Mouse (Mus musculus): ENCODE results near the gene Ypel4. TPM values are rescaled to one million over a fixed set of nuclear protein-coding genes. Genes with fewer than 3 reads are reported as not detected.

Ypel4 gene
- polyA plus RNA-seq, 1 experiment from 2014 or later, result 7.4 TPM

GRCm38 (mm10) chr2:84741841-84742450, 8.1 kb downstream of the Ypel4 start:
- Histone ChIP-seq H3K9me3 (ENCODE audit: control insufficient read depth, low read length) (no peaks in the 10 kb centered on the region), H3K27me3 (ENCODE audit: control insufficient read depth, insufficient read depth, low read length) (no peaks in the 10 kb centered on the region), H3K27ac (replicated peaks; ENCODE audit: low read depth, low read length) (peak overlapping the region; percentile 98), H3K4me3 (ENCODE audit: low read depth, low read length) (peak overlapping the region; percentile 88), H3K36me3 (ENCODE audit: control insufficient read depth, insufficient read depth, low read length) (no peaks in the 10 kb centered on the region; the same call in 1 of the 2 replicates), H3K4me1 (ENCODE audit: control insufficient read depth, insufficient read depth, low read length) (peaks cover 39% of the 10 kb centered on the region), H3K4me2 (ENCODE audit: low read depth, severe bottlenecking) (peak overlapping the region; percentile 86), H3K9ac (ENCODE audit: low read length) (peak overlapping the region; percentile 61)
- 2% methylated on average over 5 of the region's 5 CpGs for WGBS
- no peak for ATAC-seq (ENCODE audit: insufficient number of reproducible peaks, low FRiP score, low TSS enrichment, low read depth)
- no peak for DNase-seq (ENCODE audit: low spot score)

DNA sequence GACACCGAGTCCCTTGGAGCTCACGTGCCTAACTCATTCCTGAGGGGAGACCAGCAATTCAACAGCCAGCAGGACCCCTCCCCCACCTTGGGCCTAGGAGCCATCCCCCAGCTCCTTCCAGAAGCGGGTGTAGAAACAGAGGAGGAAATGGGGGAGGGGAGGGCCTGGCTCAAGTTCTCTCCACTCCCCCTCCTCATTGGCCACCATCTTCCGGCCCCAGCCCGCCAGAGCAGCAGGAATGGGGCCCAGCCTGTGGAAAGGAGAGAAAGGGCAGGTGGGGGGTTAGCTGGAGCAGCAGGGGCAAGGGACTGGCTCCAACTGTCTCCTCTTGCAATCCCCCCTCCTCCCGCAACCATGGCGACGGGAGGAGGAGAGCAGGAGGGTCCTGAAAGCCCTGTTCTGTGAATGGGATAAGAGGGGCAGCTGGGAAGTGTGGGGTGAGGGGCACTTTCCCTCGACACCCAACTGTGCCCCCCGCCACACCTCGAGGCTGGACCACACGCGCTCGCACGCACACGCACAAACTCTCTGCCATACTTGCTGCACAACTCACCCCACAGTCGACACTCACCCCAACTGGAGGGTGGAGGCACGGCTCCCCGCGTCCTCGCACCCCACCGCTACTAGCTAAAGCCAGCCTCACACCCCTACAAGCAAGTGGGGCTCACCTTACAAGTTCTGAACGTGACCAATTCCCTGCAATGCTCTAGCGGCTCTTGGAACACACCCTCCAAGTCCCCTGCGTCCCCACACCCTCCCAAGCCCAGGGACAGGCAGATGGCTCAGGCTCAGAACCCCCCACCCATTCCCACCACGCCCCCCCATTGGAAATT, 8.8 kb downstream of the Ypel4 start:
- peak overlapping the region; percentile 98 for H3K9ac ChIP-seq (ENCODE audit: low read length)
- DNase-seq (ENCODE audit: low spot score), result peak; percentile 95
- peak; percentile 91 for ATAC-seq (ENCODE audit: insufficient number of reproducible peaks, low FRiP score, low TSS enrichment, low read depth)
- peak overlapping the region; percentile 98 for H3K27ac ChIP-seq (replicated peaks; ENCODE audit: low read depth, low read length)
- H3K4me1 ChIP-seq (ENCODE audit: control insufficient read depth, insufficient read depth, low read length), result peaks cover 34% of the 10 kb centered on the region
- H3K4me2 ChIP-seq (ENCODE audit: low read depth, severe bottlenecking), result peak overlapping the region; percentile 86
- under 1% methylated on average over 25 of the region's 26 CpGs for WGBS
- no peaks in the 10 kb centered on the region for H3K27me3 ChIP-seq (ENCODE audit: control insufficient read depth, insufficient read depth, low read length)
- peak overlapping the region; percentile 88 for H3K4me3 ChIP-seq (ENCODE audit: low read depth, low read length)
- H3K36me3 ChIP-seq (ENCODE audit: control insufficient read depth, insufficient read depth, low read length), result no peaks in the 10 kb centered on the region; the same call in 1 of the 2 replicates
- H3K9me3 ChIP-seq (ENCODE audit: control insufficient read depth, low read length), result no peaks in the 10 kb centered on the region

- ATAC-seq (ENCODE audit: insufficient number of reproducible peaks, low FRiP score, low TSS enrichment, low read depth) (peak; percentile 80), DNase-seq (ENCODE audit: low spot score) (peak; percentile 92)
- Histone ChIP-seq H3K4me3 (ENCODE audit: low read depth, low read length) (peak within 1 kb of the TSS; percentile 88), H3K36me3 (ENCODE audit: control insufficient read depth, insufficient read depth, low read length) (no peaks in the 10 kb centered on the region; the same call in 1 of the 2 replicates), H3K9me3 (ENCODE audit: control insufficient read depth, low read length) (no peaks in the 10 kb centered on the region), H3K27me3 (ENCODE audit: control insufficient read depth, insufficient read depth, low read length) (no peaks in the 10 kb centered on the region), H3K4me1 (ENCODE audit: control insufficient read depth, insufficient read depth, low read length) (peaks cover 27% of the 10 kb centered on the region), H3K27ac (replicated peaks; ENCODE audit: low read depth, low read length) (peak within 1 kb of the TSS; percentile 98), H3K9ac (ENCODE audit: low read length) (peak within 1 kb of the TSS; percentile 98), H3K4me2 (ENCODE audit: low read depth, severe bottlenecking) (peak within 1 kb of the TSS; percentile 86)
- WGBS, result under 1% methylated on average over 25 of the region's 25 CpGs
Observed at GRCm38 (mm10) chr2:84743561-84743960, 9.7 kb downstream of the Ypel4 start, which contains the start of gene Gm19426. Gene Gm19426, minus strand, starts transcription at chr2:84743655.

- under 1% methylated on average over 10 of the region's 10 CpGs for WGBS
- H3K9me3 ChIP-seq (ENCODE audit: control insufficient read depth, low read length), result no peaks in the 10 kb centered on the region
Observed at GRCm38 (mm10) chr2:84744126-84744525, 10.3 kb downstream of the Ypel4 start.

DNA sequence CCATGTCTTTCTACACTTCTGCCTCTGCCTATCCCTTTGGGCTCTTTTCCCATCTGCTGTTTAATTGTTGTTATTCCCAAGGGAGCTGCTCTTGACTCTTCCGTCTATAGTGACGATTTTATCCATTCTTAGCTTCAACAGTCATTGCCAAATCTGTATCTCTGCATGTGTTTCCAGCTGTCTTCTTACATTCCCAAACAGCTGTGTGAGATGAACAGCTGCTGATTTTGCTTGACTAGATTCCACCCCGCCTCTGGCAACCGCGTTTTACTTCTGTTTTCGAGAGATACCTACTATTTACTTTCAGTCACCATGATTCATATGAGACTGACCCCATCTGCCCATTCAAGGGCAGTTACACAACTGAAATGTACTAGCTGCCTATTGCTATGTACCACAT, 16.3 kb downstream of the Ypel4 start:
- Histone ChIP-seq H3K9ac (ENCODE audit: low read length) (no peak overlapping the region), H3K27ac (replicated peaks; ENCODE audit: low read depth, low read length) (no peak overlapping the region), H3K36me3 (ENCODE audit: control insufficient read depth, insufficient read depth, low read length) (no peaks in the 10 kb centered on the region), H3K4me1 (ENCODE audit: control insufficient read depth, insufficient read depth, low read length) (no peaks in the 10 kb centered on the region), H3K4me3 (ENCODE audit: low read depth, low read length) (no peak overlapping the region), H3K4me2 (ENCODE audit: low read depth, severe bottlenecking) (no peak overlapping the region), H3K9me3 (ENCODE audit: control insufficient read depth, low read length) (no peaks in the 10 kb centered on the region), H3K27me3 (ENCODE audit: control insufficient read depth, insufficient read depth, low read length) (no peaks in the 10 kb centered on the region)
- no peak for DNase-seq (ENCODE audit: low spot score)
- 81% methylated on average over 6 of the region's 6 CpGs for WGBS
- ATAC-seq (ENCODE audit: insufficient number of reproducible peaks, low FRiP score, low TSS enrichment, low read depth), result no peak

More at GRCm38 (mm10) chr2:84744126-84744525, 10.3 kb downstream of the Ypel4 start:
- no peaks in the 10 kb centered on the region; the same call in 1 of the 2 replicates for H3K36me3 ChIP-seq (ENCODE audit: control insufficient read depth, insufficient read depth, low read length)
- peak overlapping the region; percentile 98 for H3K27ac ChIP-seq (replicated peaks; ENCODE audit: low read depth, low read length)
- peak overlapping the region; percentile 98 for H3K9ac ChIP-seq (ENCODE audit: low read length)
- H3K4me2 ChIP-seq (ENCODE audit: low read depth, severe bottlenecking), result peak overlapping the region; percentile 39
- H3K4me1 ChIP-seq (ENCODE audit: control insufficient read depth, insufficient read depth, low read length), result peaks cover 24% of the 10 kb centered on the region
- peak overlapping the region; percentile 88 for H3K4me3 ChIP-seq (ENCODE audit: low read depth, low read length)
- no peaks in the 10 kb centered on the region for H3K27me3 ChIP-seq (ENCODE audit: control insufficient read depth, insufficient read depth, low read length)
- DNase-seq (ENCODE audit: low spot score), result peak; percentile 76
- ATAC-seq (ENCODE audit: insufficient number of reproducible peaks, low FRiP score, low TSS enrichment, low read depth), result peak; percentile 4

DNA sequence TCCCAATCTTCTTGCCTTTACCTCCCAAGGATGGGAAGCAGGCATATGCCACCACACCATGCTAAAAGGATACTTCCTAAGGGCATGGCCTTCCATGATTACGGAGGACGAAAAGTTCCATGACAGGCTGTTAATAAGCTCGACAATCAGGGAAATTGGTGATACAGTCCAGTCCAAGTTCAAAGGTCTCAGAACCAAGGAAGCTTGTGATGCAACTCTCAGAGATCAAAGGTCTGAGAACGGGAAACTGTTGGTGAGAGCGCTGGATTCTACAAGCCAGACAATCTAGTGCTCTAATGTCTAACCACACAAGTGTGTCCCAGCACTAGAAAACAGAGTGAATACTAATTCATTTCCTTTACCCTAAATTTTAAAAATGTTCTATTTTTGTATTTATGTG, 22.4 kb downstream of the Ypel4 start:
- no peak overlapping the region for H3K4me3 ChIP-seq (ENCODE audit: low read depth, low read length)
- 64% methylated on average over 5 of the region's 5 CpGs for WGBS
- no peak overlapping the region for H3K27ac ChIP-seq (replicated peaks; ENCODE audit: low read depth, low read length)
- H3K36me3 ChIP-seq (ENCODE audit: control insufficient read depth, insufficient read depth, low read length), result no peaks in the 10 kb centered on the region
- H3K9me3 ChIP-seq (ENCODE audit: control insufficient read depth, low read length), result no peaks in the 10 kb centered on the region
- no peak for DNase-seq (ENCODE audit: low spot score)
- no peak overlapping the region for H3K9ac ChIP-seq (ENCODE audit: low read length)
- H3K4me2 ChIP-seq (ENCODE audit: low read depth, severe bottlenecking), result no peak overlapping the region
- no peaks in the 10 kb centered on the region for H3K27me3 ChIP-seq (ENCODE audit: control insufficient read depth, insufficient read depth, low read length)
- no peak for ATAC-seq (ENCODE audit: insufficient number of reproducible peaks, low FRiP score, low TSS enrichment, low read depth)
- no peaks in the 10 kb centered on the region for H3K4me1 ChIP-seq (ENCODE audit: control insufficient read depth, insufficient read depth, low read length)

DNA sequence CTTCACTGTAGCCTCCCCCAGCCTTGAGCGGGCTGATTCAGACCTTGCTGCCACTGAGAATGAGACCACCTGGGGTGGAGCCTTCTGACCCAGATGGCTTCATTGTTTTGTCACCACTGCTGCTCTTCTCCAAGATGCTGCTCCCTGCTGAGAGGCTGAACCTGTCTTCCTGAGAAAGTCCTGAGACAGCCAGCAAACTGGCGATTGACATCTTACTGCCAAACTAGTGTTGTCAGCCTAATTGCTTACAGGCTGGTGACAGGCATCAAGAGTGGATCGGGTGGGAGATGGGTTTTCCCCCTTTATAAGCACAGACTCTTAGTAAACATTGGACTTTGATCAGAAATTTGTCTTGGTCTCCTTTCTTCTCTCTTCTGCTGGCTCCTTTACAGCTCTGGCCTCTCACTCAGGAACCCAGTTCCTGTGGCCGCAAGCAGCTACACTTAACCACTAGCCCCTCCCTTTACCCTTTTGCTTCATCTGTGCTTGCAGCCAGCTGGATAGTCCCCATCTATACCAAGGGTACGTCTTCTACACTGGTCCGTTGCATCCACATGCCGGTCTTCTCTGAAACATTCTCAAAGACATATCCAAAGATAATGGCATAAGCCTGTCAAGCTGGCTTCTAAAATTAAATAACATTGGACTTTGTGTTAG, 23.3 kb downstream of the Ypel4 start:
- H3K4me3 ChIP-seq (ENCODE audit: low read depth, low read length), result no peak overlapping the region
- H3K4me2 ChIP-seq (ENCODE audit: low read depth, severe bottlenecking), result no peak overlapping the region
- H3K27me3 ChIP-seq (ENCODE audit: control insufficient read depth, insufficient read depth, low read length), result no peaks in the 10 kb centered on the region
- H3K9ac ChIP-seq (ENCODE audit: low read length), result no peak overlapping the region
- no peaks in the 10 kb centered on the region for H3K9me3 ChIP-seq (ENCODE audit: control insufficient read depth, low read length)
- H3K4me1 ChIP-seq (ENCODE audit: control insufficient read depth, insufficient read depth, low read length), result no peaks in the 10 kb centered on the region
- H3K36me3 ChIP-seq (ENCODE audit: control insufficient read depth, insufficient read depth, low read length), result no peaks in the 10 kb centered on the region
- no peak for DNase-seq (ENCODE audit: low spot score)
- no peak for ATAC-seq (ENCODE audit: insufficient number of reproducible peaks, low FRiP score, low TSS enrichment, low read depth)
- WGBS, result 57% methylated on average over 7 of the region's 7 CpGs
- H3K27ac ChIP-seq (replicated peaks; ENCODE audit: low read depth, low read length), result no peak overlapping the region

DNA sequence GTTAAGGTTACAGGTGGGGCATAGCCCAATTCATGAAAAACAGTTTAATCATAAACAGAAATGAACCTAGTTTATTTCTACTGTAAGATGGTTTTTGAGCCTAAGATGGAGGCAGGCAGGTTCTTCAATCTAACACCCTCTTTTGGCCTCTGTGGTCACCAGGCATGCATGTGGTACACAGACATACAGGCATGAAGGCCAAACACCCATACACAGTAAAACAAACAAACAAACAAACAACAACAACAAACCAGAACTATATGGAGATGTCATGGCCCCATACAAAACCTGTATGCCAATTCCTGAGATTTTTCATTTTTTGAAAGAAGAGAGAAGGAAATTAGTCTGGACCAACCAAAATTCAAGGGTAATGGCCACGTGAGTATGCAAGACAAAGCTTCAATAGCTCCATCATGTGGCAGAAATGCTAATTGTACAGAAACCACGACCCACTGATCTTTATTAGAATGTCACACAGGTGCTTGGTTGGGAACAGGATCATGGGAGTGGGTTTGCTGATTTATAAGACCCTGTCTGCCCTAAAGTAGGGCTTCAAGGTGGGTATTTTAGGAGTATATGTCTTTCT, 24.8 kb downstream of the Ypel4 start:
- H3K9ac ChIP-seq (ENCODE audit: low read length), result no peak overlapping the region
- no peak overlapping the region for H3K4me2 ChIP-seq (ENCODE audit: low read depth, severe bottlenecking)
- H3K4me1 ChIP-seq (ENCODE audit: control insufficient read depth, insufficient read depth, low read length), result no peaks in the 10 kb centered on the region
- ATAC-seq (ENCODE audit: insufficient number of reproducible peaks, low FRiP score, low TSS enrichment, low read depth) (peak; percentile 31; the same call in 1 of the 2 replicates), DNase-seq (ENCODE audit: low spot score) (peak; percentile 47)
- H3K27me3 ChIP-seq (ENCODE audit: control insufficient read depth, insufficient read depth, low read length), result no peaks in the 10 kb centered on the region
- no peaks in the 10 kb centered on the region for H3K36me3 ChIP-seq (ENCODE audit: control insufficient read depth, insufficient read depth, low read length)
- H3K27ac ChIP-seq (replicated peaks; ENCODE audit: low read depth, low read length), result no peak overlapping the region
- no peak overlapping the region for H3K4me3 ChIP-seq (ENCODE audit: low read depth, low read length)
- 1% methylated on average over 2 of the region's 2 CpGs for WGBS
- no peaks in the 10 kb centered on the region for H3K9me3 ChIP-seq (ENCODE audit: control insufficient read depth, low read length)

Data from limb, embryonic 11.5 days (tissue).